Mouse (Mus musculus): ENCODE measurements around the gene Cd83.

The Cd83 gene

DNA sequence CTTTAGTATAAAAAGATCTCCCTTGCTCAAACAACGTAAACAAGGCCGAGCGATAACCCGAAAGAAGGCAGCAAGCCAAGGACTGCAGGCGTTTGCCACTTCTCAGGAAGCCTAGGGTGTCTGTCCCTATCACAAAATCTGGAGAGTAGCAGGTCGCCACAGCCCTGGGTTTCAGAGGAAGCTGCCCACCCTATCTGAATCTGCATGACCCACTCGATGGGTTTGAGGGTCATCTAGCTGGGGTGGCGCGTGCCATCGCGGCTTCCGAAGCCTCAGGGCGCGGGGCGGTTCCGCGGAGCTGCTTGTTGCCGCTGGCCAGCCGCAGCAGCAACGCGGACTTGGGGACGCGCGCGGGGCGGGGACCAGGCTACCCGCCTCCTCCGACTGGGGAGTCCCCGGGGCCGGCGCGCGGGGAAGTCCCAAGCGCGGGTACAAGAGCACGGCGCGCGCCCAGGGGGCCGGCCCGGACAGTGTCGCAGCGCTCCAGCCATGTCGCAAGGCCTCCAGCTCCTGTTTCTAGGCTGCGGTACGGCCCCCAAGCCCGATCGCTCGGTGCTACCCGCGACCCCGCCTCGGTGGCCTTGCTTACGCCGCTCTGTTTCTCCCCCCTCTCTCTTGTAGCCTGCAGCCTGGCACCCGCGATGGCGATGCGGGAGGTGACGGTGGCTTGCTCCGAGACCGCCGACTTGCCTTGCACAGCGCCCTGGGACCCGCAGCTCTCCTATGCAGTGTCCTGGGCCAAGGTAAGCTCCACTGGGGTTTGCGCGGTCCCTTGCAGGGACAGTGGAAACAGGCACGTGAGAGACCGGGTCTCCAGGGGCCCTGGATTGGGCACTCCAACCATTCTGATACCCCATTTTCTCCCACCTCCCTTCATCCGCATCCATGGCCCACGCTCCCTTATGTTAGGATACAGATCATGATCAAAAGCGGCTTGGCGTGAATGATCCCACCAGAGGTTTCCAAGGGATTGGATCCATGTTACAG lies at the start of gene Cd83:
TSS of gene Cd83 (plus strand) at position 51 of the 987 bp plus-strand sequence.
- peak; percentile 67 for DNase-seq

- DNase-seq = peak; percentile 83
Measured at GRCm38 (mm10) chr13:43739598-43740275, 44.8 kb upstream of the Cd83 start.

DNA sequence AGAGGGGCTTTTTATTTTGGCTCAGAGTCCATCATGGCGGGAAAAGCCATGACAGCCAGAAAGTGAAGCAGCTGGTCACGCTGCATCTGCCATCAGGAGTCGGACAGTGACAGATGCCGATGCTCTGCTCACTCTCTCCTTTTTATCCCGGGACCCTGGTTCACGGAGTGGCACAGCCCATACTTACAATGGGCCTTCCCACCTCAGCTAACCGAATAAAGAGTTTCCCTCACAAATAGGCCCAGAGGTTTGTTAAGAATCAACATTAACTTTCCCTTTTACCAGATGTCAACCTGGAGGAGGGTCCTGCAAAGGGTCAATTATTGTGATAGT lies 44.3 kb upstream of the Cd83 start:
- no peak for DNase-seq

- no peak for DNase-seq
Measured at GRCm38 (mm10) chr13:43742677-43743076, 41.9 kb upstream of the Cd83 start.

DNA sequence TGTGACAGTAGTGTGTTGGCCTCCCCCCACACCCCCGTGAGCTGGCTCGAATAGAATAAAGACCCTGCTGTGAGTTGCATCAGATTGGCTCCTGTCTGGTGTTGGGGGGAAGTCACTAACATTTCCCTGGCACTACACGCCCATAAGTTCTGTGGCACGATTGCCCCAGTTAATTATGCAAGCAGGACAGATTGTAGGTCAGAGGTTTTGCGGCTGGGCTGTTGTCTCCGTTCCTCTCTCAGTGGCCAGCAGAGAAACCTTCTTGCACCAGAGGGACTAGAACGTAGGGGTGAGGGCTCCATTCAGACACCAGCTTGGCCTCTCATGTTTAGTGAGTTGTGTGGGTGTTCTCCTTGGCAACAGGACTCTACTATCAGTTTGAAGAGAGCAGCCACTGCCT lies 40.3 kb upstream of the Cd83 start:
- no peak for DNase-seq

GRCm38 (mm10) chr13:43750301-43750700 lies 34.3 kb upstream of the Cd83 start:
- no peak for DNase-seq

DNA sequence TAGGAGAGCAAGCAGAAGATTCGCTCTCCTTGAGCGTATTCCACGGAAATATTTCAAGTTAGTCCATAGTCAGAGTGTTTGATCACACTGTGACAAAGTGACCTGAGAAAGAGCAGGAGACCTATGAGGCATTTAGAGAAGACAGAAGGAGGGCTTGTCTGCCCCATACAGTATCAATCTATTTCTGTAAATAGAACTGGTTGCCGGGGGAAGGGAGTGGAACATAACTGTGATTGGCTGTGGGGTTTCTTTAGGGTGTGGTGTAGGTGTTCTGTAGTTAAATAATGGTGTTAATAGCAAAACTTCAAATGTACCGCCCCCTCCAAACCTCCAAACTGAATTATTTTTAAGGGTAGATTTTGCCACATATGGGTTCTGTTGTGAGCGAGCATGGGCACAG lies 33.6 kb upstream of the Cd83 start:
- DNase-seq = no peak

GRCm38 (mm10) chr13:43752407-43752806 lies 32.2 kb upstream of the Cd83 start:
- DNase-seq = no peak

DNA sequence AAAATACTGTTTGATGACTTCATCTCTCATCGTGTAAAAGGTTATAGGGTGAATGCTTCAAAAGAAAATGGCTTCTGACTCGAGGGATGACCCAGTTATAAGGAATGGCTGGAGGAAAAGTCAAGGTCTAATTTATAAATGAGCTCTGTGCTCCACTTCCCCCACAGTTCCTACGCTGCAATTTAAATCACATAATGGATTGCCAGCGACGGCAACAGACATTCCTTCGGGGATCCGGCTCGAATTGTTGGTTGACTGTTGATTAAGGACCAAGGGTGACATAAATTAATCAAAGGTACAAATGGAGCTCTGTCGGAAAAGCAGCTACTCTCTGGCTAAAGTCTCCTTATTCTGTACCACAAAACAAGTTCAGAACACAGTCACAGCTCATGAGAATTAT lies 30.9 kb upstream of the Cd83 start:
- DNase-seq = no peak

GRCm38 (mm10) chr13:43754455-43755128 lies 30.0 kb upstream of the Cd83 start:
- DNase-seq = no peak

GRCm38 (mm10) chr13:43755573-43755972 lies 29.0 kb upstream of the Cd83 start:
- DNase-seq = no peak

DNA sequence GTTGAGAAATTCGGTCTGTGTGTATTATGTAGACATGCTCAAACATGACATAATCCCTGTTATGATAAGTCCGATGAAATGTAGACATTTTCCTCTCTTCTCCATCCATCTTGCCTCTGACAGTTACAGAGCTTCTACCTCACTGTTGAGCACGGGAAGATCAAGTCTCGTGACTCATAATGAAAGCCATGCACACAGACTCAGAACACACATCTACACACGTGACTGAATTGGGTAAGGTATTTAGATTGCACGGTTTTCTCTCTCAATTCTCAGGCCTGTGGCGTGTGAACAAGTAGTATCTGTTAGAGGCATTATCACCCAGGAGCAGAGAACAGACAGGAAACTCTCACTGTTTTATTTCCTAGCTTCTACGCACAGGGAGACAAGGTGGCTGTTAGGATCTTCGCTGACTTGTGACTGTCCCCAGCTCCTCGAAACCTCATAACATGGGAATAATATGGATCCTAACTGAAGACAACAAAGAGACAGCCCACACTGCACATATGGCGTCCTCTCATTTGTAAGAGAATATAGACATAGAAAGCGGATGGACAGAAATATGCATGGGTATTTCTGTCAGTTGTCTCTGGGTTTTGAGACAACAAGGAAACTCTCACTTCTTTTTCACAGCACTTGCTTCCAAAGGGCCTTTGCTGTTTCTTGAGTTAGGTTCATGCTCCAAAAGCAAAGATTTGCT lies 23.3 kb upstream of the Cd83 start:
- no peak for DNase-seq

- no peak for DNase-seq
Measured at GRCm38 (mm10) chr13:43762901-43763300, 21.7 kb upstream of the Cd83 start.

DNA sequence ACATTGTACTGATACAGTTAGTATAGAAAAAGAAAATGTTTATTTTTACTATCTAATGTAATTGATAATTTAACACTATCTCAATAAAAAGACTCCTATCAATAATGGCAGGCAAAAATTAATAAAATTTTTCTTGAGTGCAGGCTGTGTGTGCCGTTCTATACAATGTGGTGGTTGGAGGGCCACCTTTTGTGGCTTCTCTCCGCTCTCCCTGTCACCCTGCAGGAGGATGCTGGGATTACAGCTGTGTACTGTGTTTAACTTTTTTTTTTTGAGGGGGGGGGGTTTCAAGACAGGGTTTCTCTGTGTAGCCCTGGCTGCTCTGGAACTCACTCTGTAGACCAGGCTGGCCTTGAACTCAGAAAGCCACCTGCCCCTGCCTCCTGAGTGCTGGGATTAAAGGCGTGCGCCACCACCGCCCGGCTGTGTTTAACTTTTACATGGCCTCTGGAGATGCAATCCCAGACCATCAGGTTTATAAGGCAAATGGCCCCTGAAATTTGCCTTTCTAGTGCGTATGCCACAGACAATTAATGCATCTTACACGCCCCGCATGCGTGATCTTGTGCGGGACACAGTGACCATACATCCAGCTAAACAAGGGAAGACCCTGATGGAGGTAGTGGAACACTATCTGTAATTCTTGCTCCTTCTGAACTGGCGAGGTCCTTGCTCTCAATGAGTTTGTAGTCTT lies 21.1 kb upstream of the Cd83 start:
- DNase-seq = no peak

GRCm38 (mm10) chr13:43763995-43764579 lies 20.5 kb upstream of the Cd83 start:
- DNase-seq = peak; percentile 83

- DNase-seq = no peak
Measured at GRCm38 (mm10) chr13:43765293-43765814, 19.2 kb upstream of the Cd83 start.

DNA sequence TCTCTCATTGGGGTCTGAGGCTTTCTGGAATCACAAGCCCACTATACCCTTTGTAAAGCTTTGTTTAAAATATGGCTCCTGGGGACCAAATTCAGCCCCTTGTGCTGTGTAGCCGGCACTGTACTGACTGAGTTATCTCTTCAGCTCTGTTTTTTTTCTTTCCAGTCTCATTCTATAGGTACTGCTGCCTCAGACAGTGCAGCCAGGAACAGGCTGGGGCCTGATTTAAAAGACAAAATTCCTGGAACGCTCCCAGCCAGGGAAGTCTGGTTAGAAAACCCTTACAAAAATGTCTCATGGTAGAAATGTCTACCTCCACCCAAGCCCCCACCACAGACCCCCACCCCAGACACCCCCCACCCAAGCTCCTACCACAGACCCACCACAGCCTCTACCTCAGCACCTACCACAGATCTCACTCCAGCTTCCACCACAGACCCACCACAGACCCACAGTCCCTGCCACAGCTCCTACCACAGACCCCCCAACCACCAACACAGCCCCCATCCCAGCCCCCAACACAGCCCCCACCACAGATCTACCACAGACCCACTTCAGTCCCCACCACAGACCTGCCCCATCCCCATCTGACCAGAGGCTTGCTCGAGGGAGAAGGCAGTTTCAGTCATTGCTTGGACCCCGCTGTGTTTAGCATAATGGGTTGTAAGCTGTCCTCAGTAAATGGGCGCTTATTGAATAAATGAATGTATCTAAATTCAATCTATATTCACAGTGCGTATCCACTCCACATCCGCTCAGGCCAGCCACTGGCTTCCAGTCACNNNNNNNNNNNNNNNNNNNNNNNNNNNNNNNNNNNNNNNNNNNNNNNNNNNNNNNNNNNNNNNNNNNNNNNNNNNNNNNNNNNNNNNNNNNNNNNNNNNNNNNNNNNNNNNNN lies 17.5 kb upstream of the Cd83 start:
- no peak for DNase-seq

DNA sequence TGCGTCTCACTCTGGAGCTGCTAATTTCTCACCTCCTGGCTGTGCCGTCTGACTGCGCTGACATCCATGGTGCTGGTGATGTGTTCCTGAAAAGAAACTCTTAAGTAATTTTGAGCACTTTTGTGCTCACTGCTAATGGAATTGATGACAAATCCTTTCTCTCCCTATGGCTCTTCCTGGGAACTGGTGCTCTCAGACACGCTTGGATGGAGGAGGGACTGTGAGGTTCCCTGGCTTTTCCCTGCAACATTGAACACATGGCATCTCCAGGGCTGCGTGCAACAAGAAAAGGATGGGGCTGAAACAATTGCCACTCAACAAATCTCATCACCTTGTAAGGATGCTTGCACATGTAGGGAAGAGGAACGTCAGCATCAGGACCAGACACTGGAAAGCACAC lies 11.6 kb upstream of the Cd83 start:
- DNase-seq = no peak

DNA sequence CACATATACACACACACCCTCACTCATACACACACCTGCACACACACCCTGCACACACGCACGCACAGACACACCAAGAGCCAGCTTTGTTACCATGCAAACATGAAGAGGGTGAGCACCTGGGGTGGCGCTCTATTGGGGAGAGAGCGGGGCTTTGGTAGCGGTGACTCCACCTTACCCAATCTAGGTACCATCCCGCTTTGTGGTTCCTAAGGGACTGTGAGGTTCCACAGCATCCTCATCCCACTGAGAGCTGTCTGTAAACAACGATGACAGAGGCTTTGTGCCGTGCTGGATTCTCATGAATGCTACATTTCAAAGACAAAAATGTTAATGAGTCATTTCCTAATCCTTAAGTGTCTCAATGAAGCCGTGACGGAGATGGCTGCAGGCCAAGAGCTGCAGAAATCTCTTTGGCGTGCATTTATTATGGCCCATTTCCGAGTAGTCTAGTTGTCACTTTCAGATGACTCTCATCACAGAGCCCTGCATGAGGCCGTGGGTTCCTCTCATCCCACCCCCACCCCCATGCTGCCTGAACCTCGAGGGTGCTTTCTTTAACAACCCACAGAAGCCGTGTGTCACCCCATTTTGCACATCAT lies 10.5 kb upstream of the Cd83 start:
- DNase-seq = no peak
